Mouse (Mus musculus) right cerebral cortex, postnatal 25 days (tissue): Measurements from ENCODE around the gene Fbxw26.
"Not testable (repeated sequence)": the region's sequence is repeated elsewhere in the genome, so short reads cannot be mapped to it uniquely, and the experiment has no call there.

Experiments
- DNase-seq: peaks from one replicate; pipeline ENCODE4 v3.0.0; 2022

Fbxw26 gene

GRCm38 (mm10) chr9:109745989-109746388, at the start of gene Fbxw26:
Gene Fbxw26 (minus strand): TSS chr9:109746089.
- not testable (repeated sequence) for DNase-seq

DNA sequence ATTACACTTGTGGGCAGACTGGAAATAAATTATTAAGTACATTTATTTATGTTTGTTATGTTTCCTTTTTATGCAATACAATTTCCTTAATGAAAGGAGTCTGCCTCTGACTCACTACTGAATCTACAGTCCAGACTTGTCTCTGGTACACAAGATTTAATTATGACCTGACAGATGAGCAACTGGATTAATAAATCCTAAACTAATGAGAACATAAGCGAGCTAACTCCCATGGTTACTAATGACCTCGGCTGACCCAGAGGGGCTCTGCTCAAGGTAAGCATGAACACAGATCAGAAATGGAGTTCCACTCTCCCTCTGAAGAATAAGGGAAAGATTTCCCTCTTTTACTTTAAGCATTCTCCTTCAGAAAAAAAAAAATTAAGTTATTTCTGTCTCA, 49.3 kb upstream of the Fbxw26 start:
- no peak for DNase-seq

DNA sequence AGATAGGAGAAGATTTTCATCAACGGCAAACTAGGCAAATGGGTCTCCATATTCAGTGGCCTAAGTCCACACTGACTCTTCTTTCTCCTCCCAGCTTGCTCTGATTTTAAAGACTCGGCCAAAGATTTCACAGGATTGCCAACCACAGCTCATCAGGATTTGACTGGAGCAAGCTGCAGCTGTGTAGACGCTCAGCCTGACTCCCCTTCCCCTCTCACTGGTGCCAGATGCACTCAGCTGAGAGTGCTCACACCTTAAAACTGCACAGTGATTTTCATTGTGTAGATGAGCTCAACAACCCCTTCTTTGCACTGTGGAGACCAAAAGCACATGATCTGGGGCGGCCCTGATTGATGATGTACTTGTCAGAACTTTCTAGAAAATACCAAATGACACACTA, 44.7 kb upstream of the Fbxw26 start, which contains the start of gene Fbxw27:
TSS of gene Fbxw27 (minus strand) at position 101 of the 400 bp plus-strand sequence.
- DNase-seq: not testable (repeated sequence)

- DNase-seq: not testable (repeated sequence)
Observed at GRCm38 (mm10) chr9:109766841-109767240, 21.0 kb upstream of the Fbxw26 start.

- DNase-seq: not testable (repeated sequence)
Observed at GRCm38 (mm10) chr9:109702600-109702999, 43.3 kb downstream of the Fbxw26 start, which contains the start of gene Fbxw18. Gene Fbxw18 (minus strand): TSS chr9:109702700.

DNA sequence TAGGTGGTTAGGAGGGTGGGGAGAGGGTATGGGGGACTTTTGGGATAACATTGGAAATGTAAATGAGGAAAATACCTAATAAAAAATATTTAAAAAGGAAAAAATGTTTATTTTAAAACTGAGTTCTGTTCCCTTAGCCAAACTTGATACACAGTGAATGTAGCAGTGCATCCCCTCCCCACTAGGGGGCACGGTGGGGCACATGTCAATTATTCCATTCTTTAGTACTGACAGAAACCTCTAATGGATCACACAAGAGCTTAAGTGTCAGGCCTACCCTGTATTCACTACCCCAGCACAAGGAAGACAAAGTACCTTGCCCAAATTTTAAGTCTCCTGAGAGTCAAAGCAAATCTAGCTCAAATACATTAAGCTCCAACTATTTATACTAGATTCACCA, 60.6 kb downstream of the Fbxw26 start:
- no peak for DNase-seq
